Mouse (Mus musculus) erythroid progenitor cell, adult 5-6 weeks (primary cell): ENCODE results near the gene Rnf180. TPM values are rescaled to one million over a fixed set of nuclear protein-coding genes. Genes with fewer than 3 reads are reported as not detected.
"Not testable (repeated sequence)": the region's sequence is repeated elsewhere in the genome, so short reads cannot be mapped to it uniquely, and the experiment has no call there.

Source experiments
- ATAC-seq: replicated peaks from 2 replicates; pipeline ENCODE4 v1.8.0; 2016; ENCODE audit warnings: moderate number of reproducible peaks, mild to moderate bottlenecking, moderate TSS enrichment, inconsistent platforms; ENCODE audit not compliant: poor library complexity, low FRiP score, severe bottlenecking
- total RNA-seq, 2 experiments: library from RNA; stranded (forward) in 1 of 2; stranded (reverse) in 1 of 2; fragments of 150-400 nt in 1 of 2; fragments of 186-747, 209-891 nt in 1 of 2; gene quantifications; 2 replicates each; pipeline versions ENCODE4 v1.2.3 to v1.2.4; 2015 to 2017; ENCODE audit warnings: low replicate concordance in 2 of 2

The Rnf180 gene
- total RNA-seq (2015; ENCODE audit: low replicate concordance), result 1.3 TPM in 1 of 2 replicates, not detected in the other
- 0.13 TPM in 1 of 2 replicates, not detected in the other for total RNA-seq (2017; ENCODE audit: low replicate concordance)

DNA sequence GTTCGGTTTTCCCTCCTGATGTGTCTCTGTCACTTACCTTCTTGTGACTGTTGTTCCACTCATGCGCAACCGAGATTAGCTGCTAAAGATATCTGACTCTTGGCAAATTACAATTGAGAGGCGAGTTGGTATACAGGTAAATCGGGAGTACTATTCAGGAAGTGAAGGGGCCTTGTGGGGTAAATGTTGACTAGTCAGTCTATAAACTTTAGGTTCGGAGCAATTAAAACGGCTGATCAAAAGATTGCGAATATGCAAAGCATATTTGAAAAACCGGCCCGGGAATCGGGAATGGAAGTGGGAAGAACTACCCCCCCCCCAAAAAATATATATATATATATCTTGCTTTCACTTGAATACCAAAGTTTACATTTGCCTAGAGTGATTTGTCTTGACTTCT lies at the start of gene Rnf180:
Gene Rnf180 (minus strand): TSS at position 101 of the 400 bp plus-strand sequence.
- ATAC-seq, result no peak

DNA sequence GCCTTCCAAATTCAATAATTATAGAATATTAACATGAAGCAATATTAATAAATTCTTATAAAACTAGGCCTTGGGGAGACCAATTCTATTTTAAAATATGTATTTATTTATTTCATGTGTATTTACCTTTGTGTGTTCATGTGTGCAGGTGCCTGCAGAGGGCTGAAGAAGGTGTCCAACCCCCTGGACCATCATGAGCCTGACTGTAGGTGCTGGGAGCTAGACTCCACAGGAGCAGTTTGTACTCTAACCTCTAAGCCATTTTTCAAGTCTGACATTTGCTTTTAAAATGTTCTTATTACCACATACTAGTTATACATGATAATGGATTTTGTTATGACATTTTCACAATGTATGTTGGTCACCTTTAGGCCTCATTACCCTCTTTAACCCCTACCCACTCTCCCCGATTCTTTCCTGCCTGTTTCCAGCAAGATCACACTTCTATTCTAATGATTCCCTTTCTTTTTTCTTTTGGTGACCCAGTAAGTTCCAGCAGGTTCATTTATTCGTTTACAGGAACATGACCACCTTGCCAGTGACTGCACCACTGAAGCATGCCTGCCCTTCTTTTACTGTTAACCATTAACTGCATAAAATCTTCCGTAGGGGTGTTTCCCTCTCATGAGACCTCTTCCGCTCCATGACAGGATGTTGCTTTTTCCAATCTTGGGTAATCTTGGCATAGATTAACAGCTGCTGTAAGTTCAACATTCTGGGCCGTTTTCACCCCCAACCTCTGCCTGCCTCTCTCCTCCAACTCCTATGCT lies 36.8 kb upstream of the Rnf180 start:
- no peak for ATAC-seq

DNA sequence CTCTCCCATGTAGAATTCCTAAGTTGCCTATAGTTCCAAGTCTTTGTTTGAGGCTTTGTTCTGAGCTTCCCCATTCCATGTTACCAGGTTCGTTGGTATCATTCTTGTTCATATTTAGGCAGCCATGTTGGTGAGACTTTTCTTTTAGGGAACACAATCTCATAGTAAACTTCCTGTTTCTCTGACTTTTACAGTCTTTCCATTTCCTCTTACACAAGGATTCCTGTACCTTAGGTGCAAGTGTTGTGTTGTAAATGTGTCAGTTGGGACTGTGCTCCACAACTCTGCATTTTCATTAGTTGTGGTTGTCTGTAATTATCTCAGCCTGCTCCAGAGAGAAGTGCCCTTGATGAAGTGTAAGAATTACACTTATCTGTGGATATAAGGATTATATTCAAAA lies 32.3 kb upstream of the Rnf180 start:
- ATAC-seq, result no peak

DNA sequence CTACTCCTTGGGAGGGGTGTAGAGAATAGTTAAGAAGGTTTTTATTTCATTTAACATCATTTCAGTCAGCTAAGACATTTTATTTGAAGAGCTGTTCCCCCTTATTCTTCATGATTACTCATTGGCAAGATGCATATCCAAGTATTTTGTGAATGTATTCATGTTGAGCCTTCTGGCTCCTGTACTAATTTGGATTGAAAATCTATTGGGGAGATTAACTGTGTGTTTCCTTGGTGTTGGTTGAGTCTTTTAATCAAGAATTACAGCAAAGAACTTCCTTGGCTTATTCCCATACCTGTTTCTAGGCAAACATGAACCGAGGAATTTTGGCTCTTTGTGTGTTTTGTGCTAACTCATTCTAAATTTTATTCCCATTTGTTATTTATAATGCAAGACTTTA lies 22.3 kb upstream of the Rnf180 start:
- no peak for ATAC-seq

DNA sequence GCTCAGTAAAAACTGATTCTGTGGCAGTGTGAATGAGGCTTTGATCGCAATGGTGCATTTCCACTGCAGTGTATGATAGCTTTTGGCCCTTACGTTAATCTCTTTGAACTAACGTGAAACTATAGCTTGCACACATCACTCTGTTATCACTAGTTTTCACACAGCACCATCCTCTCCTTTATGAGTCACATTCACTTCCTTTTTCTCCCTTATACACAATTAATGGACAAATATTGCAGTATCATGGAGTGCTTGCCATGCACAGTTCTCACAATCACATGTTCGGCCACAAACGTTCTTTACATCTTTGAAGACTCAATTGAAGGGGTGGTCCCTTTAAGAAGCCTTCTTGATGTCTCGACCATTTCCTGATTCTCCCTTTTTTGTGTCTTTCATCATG lies 21.4 kb upstream of the Rnf180 start:
- ATAC-seq, result no peak

DNA sequence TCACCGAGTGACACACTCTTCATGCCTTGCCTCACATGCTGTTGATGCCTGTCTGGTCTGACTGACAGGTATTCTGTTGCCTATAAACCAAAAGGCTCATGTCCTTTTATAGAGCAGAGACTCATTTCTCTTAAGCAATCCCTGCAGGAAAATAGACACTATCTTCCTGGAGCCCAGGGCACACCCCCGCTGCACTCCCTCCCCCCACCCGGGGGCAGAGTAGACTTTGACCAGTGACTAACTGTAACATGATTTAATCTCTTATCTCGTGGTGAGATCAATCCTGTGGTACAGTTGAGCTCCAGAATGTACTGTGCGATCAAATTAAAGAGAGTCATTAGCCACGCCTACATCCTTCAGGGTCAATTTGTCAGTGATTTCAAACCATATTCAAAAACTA lies 18.1 kb upstream of the Rnf180 start:
- ATAC-seq, result no peak

DNA sequence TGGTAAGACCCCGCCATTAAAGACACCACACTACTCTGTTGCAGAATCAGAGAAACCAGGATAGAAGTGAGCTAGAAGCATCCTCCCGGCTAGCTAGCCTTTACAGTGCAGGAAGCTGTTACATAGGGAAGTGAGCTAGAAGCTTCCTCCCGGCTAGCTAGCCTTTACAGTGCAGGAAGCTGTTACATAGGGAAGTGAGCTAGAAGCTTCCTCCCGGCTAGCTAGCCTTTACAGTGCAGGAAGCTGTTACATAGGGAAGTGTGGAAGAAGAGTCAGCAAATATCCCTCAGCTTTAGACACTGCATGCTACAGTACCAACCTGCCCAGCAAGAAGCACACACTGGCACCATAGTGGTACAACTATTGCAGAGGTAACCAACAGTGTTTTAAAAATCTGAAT lies 15.9 kb upstream of the Rnf180 start:
- ATAC-seq, result not testable (repeated sequence)

DNA sequence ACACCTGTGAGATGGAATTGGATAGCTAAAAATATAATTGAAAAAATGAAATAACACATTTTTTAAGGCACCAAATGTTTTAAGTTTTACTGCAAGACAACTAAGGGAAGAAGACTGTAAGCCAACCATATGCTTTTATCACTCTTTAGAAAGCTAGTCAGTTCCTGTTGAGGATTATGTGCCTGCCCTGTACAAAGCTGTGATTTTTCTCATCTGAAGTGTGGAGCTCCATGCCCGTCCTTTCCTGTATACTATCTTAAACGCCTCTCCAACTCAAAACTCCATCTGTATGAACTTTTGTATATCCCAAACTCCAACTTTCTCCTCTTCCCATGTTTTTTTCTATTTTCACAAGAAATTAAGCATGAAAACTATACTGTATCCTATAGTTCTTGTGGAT lies 10.9 kb upstream of the Rnf180 start:
- ATAC-seq, result no peak

DNA sequence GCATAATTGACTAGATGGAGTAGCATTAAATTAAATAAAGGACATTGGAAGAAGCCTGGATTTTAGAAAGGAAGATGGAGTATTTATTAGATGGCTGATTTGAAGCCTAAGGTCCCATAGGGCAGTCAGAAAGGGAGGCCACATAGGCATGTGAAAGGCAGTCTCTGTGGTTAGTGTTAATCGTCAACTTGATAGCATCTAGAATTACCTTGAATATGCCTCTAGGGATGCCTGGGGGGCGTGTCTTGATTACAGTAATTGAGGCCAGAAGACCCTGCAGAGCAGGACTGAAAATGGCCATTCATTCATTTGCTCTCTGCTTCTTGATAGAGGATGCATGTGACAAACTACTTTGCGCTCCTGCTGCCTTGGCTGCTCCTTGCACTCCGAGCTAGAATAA lies 9.4 kb upstream of the Rnf180 start:
- ATAC-seq, result no peak

DNA sequence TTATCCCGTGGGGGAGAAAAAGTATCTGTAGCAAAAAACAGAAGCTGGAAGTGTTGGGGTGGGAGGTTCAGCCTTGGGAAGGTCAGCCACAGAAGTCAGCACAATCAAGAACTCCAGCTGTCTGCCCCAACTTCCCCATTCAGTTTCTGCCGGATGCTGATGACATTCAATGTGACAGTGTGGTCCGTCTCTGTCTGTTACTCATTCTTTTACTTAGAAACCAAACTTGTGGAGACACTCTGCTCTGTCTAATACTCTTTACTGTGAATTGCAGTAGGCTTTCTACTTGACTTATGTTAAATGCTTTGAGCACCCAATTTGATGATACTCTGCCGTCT lies 5.4 kb upstream of the Rnf180 start:
- ATAC-seq, result no peak

DNA sequence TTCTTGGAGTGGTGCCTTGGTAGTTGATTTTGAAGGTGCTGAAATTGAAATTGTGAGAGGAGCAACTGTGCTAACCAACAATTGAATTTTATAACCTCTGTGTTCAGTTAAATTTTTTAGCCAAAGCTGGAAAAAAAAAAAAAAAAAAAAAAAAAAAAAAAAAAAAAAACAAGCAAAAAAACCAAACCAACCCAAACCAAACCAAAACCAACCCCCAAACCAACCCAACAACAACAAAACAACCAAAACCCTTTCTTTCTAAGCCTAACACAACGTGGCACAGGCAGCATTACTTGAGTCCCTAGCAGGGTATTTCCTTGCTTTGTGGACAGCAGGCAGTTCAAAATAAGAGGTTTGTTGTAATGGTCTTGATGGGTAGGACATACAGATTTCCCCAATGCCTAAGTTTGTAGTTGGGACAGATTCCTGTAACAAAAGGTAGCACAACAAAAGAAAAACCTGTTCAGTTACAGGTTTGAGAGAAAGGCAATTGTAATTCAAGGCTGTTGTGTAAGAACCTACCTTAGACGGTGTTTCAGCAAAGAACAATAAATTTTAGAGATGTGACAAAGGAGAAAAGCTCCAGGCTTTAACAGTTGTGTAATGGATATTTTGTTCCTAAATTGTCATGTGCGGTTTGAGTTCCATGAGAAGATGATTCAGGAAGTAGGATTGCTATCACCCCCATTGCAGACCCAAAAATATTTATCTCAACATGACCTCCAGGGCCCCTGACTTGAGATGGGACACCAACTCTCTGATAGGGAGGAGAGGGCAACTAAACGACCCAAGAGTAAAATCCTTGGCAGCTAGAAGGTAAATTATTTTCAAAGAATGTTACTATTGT lies 4.8 kb upstream of the Rnf180 start:
- ATAC-seq, result no peak

DNA sequence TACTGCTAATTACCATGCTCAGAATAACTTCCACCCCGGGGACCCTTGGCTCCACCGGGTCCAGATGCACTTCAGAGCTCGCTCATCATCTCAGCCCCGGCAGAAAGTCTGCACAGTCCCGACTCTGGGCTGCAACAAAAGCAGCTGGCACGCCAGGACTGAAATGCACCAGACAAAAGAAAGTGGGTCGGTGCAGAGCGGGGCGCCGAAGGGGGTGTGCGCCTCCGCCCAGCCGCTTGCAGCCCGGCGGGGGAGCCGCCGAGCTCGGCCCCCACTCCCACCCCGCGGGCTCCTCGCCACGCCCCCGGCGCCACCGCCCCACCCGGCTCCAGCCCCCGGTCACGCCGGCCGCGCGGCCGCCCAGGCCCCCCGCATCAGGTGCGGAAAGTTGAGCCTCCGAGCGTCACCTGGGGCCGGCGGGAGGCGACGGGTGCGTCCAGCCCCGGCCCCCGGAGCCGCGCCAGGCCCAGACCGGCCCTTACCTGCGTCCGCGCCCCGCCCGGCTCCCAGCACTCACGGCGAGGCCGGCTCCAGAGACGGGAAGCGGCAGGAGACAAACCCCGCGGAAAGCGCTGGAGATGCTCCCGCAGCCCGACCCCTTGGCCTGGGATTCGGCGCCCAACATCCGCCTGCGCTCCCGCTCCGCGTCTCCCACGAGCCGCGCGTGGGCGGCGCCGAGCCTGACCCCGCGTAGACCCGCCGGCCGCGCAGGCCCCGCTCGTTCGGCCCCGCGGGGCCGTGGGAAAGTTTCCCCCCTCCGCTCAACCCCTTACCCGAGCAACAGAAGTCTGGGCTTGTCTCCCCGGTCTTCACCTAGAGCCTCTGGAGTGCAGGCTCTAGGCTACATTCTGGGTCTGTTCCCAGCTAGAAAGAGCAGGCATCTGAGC lies 591 bp downstream of the Rnf180 start:
- no peak for ATAC-seq

DNA sequence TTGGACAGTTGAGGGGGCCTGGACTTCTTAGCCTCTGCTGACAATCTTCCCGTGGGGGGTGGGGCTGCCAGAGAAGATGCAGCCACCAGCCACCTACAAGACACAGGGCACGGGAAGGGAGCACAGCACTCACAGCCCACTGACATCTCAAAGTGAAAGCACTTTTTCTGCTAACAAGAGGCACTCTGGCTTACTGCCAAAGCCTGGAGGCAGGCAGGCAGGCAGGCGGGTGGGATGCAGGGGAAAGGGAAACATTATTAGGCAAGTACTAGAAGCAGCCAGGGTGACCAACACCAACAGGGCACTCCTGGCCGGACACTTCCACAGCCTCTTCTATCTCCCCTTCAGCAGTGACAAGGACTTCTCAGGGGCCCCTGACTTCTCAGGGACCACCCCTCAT lies 2.8 kb downstream of the Rnf180 start:
- ATAC-seq, result no peak

DNA sequence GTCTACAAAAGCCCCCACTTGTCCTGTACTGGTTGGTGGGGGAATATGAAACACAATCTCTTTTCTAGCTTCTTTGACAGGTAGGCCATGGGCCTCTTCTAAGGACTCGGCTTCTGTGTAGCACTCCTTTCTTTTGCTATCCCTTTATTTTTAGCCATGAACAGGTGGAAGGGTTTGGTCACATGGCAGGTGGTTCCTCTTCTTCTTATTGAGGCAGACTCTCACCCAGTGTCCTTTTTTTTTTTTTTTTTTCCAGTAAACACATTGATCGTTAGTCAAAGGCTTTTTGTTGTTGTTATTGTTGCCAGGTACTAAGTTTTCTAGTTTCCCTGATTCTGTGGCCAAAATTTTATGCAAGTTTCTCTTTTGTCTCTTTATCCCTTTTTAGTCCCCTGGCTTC lies 4.0 kb downstream of the Rnf180 start:
- ATAC-seq, result no peak

DNA sequence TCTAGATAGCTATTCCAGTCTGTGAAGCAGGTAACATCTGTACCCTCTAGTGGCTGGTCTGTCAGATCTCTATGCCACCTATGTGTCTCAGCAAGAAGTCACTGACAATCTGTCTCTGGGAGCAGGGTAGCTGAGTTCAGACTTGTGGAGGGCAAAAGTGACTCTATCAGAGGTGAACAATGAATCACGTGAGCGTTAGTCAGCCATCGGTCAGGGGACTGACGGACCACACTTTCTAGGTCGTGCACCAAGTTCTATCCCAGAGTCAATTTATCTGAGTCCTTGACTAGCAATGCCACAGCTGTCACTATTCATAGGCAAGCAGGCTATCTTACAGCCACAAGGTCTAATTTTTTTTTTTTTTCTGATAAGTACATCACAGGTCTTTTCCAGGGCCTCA lies 4.6 kb downstream of the Rnf180 start:
- ATAC-seq, result no peak

DNA sequence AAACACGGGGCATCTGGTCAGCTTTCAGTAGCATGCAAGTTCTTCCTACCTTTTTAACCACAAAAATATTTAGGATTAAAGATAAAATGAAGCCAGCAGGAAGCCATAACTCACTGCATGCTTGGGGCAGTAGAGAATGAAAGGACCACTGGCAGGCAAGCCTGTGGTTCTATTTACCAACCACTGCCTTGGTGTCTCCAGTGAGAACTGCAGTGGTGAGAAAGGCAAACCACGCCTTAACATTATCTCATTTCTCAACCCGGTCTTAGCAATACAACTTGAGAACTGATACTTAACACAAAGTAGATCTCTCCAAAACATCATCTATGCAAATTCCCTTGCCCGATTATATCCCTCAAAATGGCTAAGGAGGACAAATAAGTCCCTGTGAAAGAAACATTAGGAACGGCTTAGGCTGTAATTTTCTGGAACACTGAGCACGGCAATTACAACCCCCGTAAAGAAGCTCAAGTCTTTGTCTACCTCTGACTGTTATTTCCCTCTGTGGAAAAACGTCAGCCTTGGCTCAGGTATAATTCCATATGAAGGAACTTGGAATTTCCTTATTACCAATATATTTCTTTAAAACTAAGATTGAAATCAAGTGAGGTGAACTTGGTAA lies 15.1 kb downstream of the Rnf180 start:
- ATAC-seq, result no peak

DNA sequence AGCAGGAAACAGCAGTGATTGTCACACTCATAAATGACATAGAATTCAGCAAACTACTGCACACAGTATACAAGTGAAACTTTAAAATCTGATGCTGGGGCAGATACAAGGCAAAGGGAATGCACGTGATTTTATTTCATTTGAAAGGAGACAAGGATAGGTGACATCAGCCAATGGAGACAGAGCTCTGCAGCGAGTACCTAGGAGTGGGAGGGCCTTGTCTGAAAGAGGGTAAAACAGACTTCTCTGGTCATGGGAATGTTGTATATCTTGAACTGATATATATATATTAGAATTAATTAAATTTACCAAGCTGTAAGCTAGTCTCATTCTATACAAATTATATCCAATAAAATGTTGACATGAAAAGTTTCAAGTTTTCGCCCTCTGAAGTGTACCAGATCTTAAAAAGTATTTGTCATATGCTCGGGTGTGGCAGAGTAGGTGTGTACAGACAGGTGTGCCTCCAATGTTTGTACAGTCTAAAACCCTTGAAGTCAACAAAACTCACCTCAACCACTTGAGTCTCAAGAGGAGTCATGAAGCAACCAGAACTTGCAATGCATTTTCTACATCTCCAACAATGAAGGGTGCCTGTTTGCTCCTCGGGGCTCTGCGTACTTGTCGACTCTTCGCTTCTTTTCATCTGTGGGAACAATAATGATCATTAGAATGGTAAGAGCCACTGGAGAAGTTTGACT lies 24.1 kb downstream of the Rnf180 start:
- ATAC-seq, result no peak

DNA sequence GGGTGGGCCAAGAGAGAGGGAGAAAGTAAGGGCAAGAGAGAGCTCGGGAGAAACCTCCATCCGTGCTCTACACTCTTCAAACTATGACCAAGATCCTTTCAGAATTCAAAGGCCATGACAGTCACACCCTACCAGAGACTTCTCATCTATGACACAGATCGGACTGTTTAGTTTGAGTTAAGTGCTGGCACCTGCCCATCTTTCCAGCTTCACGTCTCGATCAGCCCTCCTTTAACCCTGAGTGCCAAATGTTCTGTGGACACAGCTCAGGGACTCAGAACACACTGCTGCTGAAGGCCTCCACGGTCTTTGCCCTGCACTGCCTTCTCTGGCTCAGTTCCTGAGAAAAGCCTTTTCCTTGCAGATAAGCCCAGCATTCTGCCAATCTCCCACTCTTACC lies 27.2 kb downstream of the Rnf180 start:
- no peak for ATAC-seq

DNA sequence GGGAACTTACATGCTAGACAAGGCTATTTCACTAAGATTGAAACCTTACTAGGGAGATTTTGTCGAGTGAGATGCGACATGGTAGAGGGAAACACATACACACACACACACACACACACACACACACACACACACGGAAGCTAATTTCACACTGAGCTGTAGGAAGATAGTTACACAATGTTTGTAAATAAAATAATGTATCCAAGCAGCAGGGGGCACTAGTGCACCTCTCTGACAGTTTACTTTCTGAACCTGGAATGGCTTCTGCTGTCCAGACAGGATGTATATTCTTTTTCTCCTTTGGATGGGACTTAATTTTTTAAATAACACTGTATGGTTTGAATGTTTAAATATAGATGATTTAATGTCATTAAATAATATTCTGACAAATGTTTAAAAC lies 27.9 kb downstream of the Rnf180 start:
- ATAC-seq, result no peak
